Mouse (Mus musculus): ENCODE measurements around the gene Tyk2. TPM values are rescaled to one million over a fixed set of nuclear protein-coding genes. Genes with fewer than 3 reads are reported as not detected.
A peak's percentile ranks its signal among the peaks of the same experiment; 100 is the strongest.

Gene Tyk2
- polyA plus RNA-seq, 1 experiment = 46.1 TPM

DNA sequence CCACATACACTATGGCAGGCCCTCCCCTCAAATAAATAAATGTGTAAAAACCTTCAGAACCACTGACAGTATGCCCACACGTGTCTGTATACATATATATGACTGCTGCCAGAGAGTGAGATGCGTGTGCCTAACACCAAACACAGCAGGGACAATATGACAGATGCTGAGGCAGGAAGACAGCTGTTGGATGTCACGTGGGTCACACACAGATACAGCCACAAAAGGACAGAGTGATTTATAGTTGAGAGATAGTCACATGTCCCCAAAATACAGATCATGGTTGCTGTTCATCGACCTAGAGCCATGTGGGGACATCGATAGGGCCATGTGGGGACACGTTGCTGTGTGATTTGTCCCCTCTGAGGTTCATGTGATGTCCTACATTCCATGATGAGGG lies 14.0 kb downstream of the Tyk2 start:
- TF ChIP-seq CTCF (IDR thresholded peaks at IDR 0.05; ENCODE audit: extremely low read depth, insufficient read depth, insufficient read length, insufficient replicate concordance) (no peak), POLR2A (IDR thresholded peaks at IDR 0.05; ENCODE audit: low read depth, low read length) (no peak)
- H3K27me3 ChIP-seq (ENCODE audit: control insufficient read depth, insufficient read depth, low read length) = no peaks in the 10 kb centered on the region
- H3K27ac ChIP-seq (ENCODE audit: insufficient read depth, low read length) = no peak overlapping the region
- 79% methylated on average over 6 of the region's 6 CpGs for WGBS
- H3K36me3 ChIP-seq (ENCODE audit: control insufficient read depth, insufficient read depth, low read length) = peaks cover 21% of the 10 kb centered on the region
- DNase-seq (ENCODE audit: low read depth in 1 of 2, low spot score in 2 of 2) = no peak
- no peak overlapping the region for H3K4me3 ChIP-seq (ENCODE audit: extremely low read depth, insufficient read depth, insufficient read length)
- H3K4me1 ChIP-seq (ENCODE audit: control insufficient read depth, insufficient read depth, insufficient read length) = no peaks in the 10 kb centered on the region

- H3K4me3 ChIP-seq (ENCODE audit: extremely low read depth, insufficient read depth, insufficient read length) = no peak overlapping the region
- H3K36me3 ChIP-seq (ENCODE audit: control insufficient read depth, insufficient read depth, low read length) = peaks cover 11% of the 10 kb centered on the region
- no peaks in the 10 kb centered on the region for H3K4me1 ChIP-seq (ENCODE audit: control insufficient read depth, insufficient read depth, insufficient read length)
- TF ChIP-seq CTCF (IDR thresholded peaks at IDR 0.05; ENCODE audit: extremely low read depth, insufficient read depth, insufficient read length, insufficient replicate concordance) = no peak
- TF ChIP-seq POLR2A (IDR thresholded peaks at IDR 0.05; ENCODE audit: low read depth, low read length) = no peak
- no peak overlapping the region for H3K27ac ChIP-seq (ENCODE audit: insufficient read depth, low read length)
- no peak for DNase-seq (ENCODE audit: low read depth in 1 of 2, low spot score in 2 of 2)
- H3K27me3 ChIP-seq (ENCODE audit: control insufficient read depth, insufficient read depth, low read length) = no peaks in the 10 kb centered on the region
- 92% methylated on average over 8 of the region's 8 CpGs for WGBS
These were observed 15.9 kb downstream of the Tyk2 start for GRCm38 (mm10) chr9:21115105-21115504.

- Histone ChIP-seq H3K27ac (ENCODE audit: insufficient read depth, low read length) (no peak overlapping the region), H3K4me1 (ENCODE audit: control insufficient read depth, insufficient read depth, insufficient read length) (no peaks in the 10 kb centered on the region), H3K36me3 (ENCODE audit: control insufficient read depth, insufficient read depth, low read length) (peaks cover 13% of the 10 kb centered on the region), H3K4me3 (ENCODE audit: extremely low read depth, insufficient read depth, insufficient read length) (no peak overlapping the region), H3K27me3 (ENCODE audit: control insufficient read depth, insufficient read depth, low read length) (no peaks in the 10 kb centered on the region)
- WGBS = 93% methylated on average over 7 of the region's 7 CpGs
- no peak for DNase-seq (ENCODE audit: low read depth in 1 of 2, low spot score in 2 of 2)
- no peak for TF ChIP-seq CTCF (IDR thresholded peaks at IDR 0.05; ENCODE audit: extremely low read depth, insufficient read depth, insufficient read length, insufficient replicate concordance)
- no peak for TF ChIP-seq POLR2A (IDR thresholded peaks at IDR 0.05; ENCODE audit: low read depth, low read length)
These were observed 16.9 kb downstream of the Tyk2 start for GRCm38 (mm10) chr9:21114190-21114589.

GRCm38 (mm10) chr9:21113751-21114150 lies 17.3 kb downstream of the Tyk2 start:
- 94% methylated on average over 6 of the region's 6 CpGs for WGBS
- no peak for DNase-seq (ENCODE audit: low read depth in 1 of 2, low spot score in 2 of 2)
- TF ChIP-seq CTCF (IDR thresholded peaks at IDR 0.05; ENCODE audit: extremely low read depth, insufficient read depth, insufficient read length, insufficient replicate concordance) (no peak), POLR2A (IDR thresholded peaks at IDR 0.05; ENCODE audit: low read depth, low read length) (no peak)
- Histone ChIP-seq H3K4me1 (ENCODE audit: control insufficient read depth, insufficient read depth, insufficient read length) (no peaks in the 10 kb centered on the region), H3K27ac (ENCODE audit: insufficient read depth, low read length) (no peak overlapping the region), H3K4me3 (ENCODE audit: extremely low read depth, insufficient read depth, insufficient read length) (no peak overlapping the region), H3K36me3 (ENCODE audit: control insufficient read depth, insufficient read depth, low read length) (peaks cover 16% of the 10 kb centered on the region), H3K27me3 (ENCODE audit: control insufficient read depth, insufficient read depth, low read length) (no peaks in the 10 kb centered on the region)

DNA sequence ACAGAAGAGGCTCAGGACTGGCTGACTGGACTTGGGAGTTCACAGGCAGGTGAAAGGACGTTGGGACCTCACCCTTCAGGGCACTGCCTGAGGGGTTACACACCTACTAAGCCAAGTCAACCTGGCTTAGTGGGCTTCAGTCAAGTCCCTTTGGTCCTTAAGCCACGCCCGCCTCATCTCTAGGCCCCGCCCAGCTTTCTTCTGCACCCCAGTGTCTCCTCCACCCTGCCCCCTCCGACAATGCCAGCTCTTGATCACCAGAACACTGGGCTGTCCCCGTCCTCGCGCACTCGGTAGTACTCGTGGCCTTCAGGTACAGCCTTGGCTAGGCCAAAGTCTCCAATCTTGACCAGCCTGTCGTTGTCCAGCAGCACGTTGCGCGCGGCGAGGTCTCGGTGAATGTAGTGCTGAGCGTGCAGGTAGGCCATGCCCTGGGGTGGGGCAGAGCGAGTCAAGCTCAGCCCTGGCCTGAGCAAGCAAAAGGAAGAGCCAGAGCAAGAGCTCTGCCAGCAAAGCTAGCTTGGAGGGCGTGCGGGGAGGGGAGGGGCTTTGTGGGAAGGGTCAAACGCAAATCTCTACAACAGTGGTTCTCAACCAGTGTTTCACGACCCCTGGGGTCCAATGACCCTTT lies 23.3 kb downstream of the Tyk2 start:
- no peaks in the 10 kb centered on the region for H3K27me3 ChIP-seq (ENCODE audit: control insufficient read depth, insufficient read depth, low read length)
- H3K4me1 ChIP-seq (ENCODE audit: control insufficient read depth, insufficient read depth, insufficient read length) = no peaks in the 10 kb centered on the region
- H3K36me3 ChIP-seq (ENCODE audit: control insufficient read depth, insufficient read depth, low read length) = peaks cover 12% of the 10 kb centered on the region
- no peak overlapping the region for H3K27ac ChIP-seq (ENCODE audit: insufficient read depth, low read length)
- TF ChIP-seq CTCF (IDR thresholded peaks at IDR 0.05; ENCODE audit: extremely low read depth, insufficient read depth, insufficient read length, insufficient replicate concordance) (no peak), POLR2A (IDR thresholded peaks at IDR 0.05; ENCODE audit: low read depth, low read length) (no peak)
- no peak for DNase-seq (ENCODE audit: low read depth in 1 of 2, low spot score in 2 of 2)
- WGBS = 89% methylated on average over 23 of the region's 23 CpGs
- no peak overlapping the region for H3K4me3 ChIP-seq (ENCODE audit: extremely low read depth, insufficient read depth, insufficient read length)

GRCm38 (mm10) chr9:21105760-21106564 lies 25.1 kb downstream of the Tyk2 start:
- Histone ChIP-seq H3K4me1 (ENCODE audit: control insufficient read depth, insufficient read depth, insufficient read length) (no peaks in the 10 kb centered on the region), H3K27ac (ENCODE audit: insufficient read depth, low read length) (peak overlapping the region; percentile 32; the same call in 1 of the 2 replicates), H3K4me3 (ENCODE audit: extremely low read depth, insufficient read depth, insufficient read length) (no peak overlapping the region), H3K36me3 (ENCODE audit: control insufficient read depth, insufficient read depth, low read length) (peaks cover 12% of the 10 kb centered on the region), H3K27me3 (ENCODE audit: control insufficient read depth, insufficient read depth, low read length) (no peaks in the 10 kb centered on the region)
- no peak for TF ChIP-seq CTCF (IDR thresholded peaks at IDR 0.05; ENCODE audit: extremely low read depth, insufficient read depth, insufficient read length, insufficient replicate concordance)
- TF ChIP-seq POLR2A (IDR thresholded peaks at IDR 0.05; ENCODE audit: low read depth, low read length) = no peak
- 78% methylated on average over 5 of the region's 5 CpGs for WGBS
- DNase-seq (ENCODE audit: low read depth in 1 of 2, low spot score in 2 of 2) = no peak

DNA sequence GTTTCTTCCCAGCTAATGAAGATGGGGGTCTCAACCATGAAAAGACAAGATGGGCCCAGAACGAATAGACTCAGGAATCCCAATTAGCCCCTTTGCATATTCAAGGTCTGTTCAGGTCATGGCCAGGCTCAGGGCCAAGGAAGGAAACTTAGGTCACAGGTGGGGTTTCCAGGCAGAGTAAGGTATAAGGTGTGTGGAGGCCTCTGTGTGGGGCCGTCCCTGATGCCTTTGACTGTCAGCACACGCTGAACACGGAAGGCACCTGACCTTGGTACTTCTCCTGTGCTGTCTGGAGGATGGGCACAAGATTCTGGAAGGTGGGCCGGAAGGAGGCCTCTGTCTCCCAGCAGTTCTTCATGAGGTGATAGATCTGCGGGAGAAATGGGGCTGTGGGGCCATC lies 26.2 kb downstream of the Tyk2 start:
- Histone ChIP-seq H3K36me3 (ENCODE audit: control insufficient read depth, insufficient read depth, low read length) (peaks cover 10% of the 10 kb centered on the region), H3K4me1 (ENCODE audit: control insufficient read depth, insufficient read depth, insufficient read length) (no peaks in the 10 kb centered on the region), H3K4me3 (ENCODE audit: extremely low read depth, insufficient read depth, insufficient read length) (no peak overlapping the region), H3K27me3 (ENCODE audit: control insufficient read depth, insufficient read depth, low read length) (no peaks in the 10 kb centered on the region), H3K27ac (ENCODE audit: insufficient read depth, low read length) (no peak overlapping the region)
- WGBS = 90% methylated on average over 6 of the region's 6 CpGs
- TF ChIP-seq CTCF (IDR thresholded peaks at IDR 0.05; ENCODE audit: extremely low read depth, insufficient read depth, insufficient read length, insufficient replicate concordance) (no peak), POLR2A (IDR thresholded peaks at IDR 0.05; ENCODE audit: low read depth, low read length) (no peak)
- DNase-seq (ENCODE audit: low read depth in 1 of 2, low spot score in 2 of 2) = no peak

Data from spleen, adult 2 months (tissue).